Mouse (Mus musculus) kidney, postnatal 10 days (tissue): ENCODE results near the gene Esx1.

Experiments used
- DNase-seq: peaks from one replicate; pipeline ENCODE4 v3.0.0; 2021; ENCODE audit warnings: mixed read lengths

Esx1 gene

GRCm38 (mm10) chrX:137121718-137122117 lies at the start of gene Esx1:
Gene Esx1, minus strand, starts transcription at chrX:137122083.
- no peak for DNase-seq

- no peak for DNase-seq
These were observed 48.1 kb upstream of the Esx1 start for GRCm38 (mm10) chrX:137170021-137170420.

GRCm38 (mm10) chrX:137167658-137168057 lies 45.8 kb upstream of the Esx1 start:
- no peak for DNase-seq

GRCm38 (mm10) chrX:137165621-137166020 lies 43.7 kb upstream of the Esx1 start:
- no peak for DNase-seq

GRCm38 (mm10) chrX:137162700-137163099 lies 40.8 kb upstream of the Esx1 start:
- DNase-seq: no peak

- DNase-seq: no peak
These were observed 39.1 kb upstream of the Esx1 start for GRCm38 (mm10) chrX:137160971-137161370.

GRCm38 (mm10) chrX:137149050-137149449 lies 27.2 kb upstream of the Esx1 start:
- DNase-seq: no peak

- DNase-seq: no peak
These were observed 22.8 kb upstream of the Esx1 start for GRCm38 (mm10) chrX:137144674-137145073.

GRCm38 (mm10) chrX:137143726-137144125 lies 21.8 kb upstream of the Esx1 start:
- DNase-seq: no peak

- DNase-seq: no peak
These were observed 20.7 kb upstream of the Esx1 start for GRCm38 (mm10) chrX:137142546-137142945.

GRCm38 (mm10) chrX:137141669-137142068 lies 19.8 kb upstream of the Esx1 start:
- peak; percentile 63 for DNase-seq

GRCm38 (mm10) chrX:137127542-137127941 lies 5.7 kb upstream of the Esx1 start:
- no peak for DNase-seq

GRCm38 (mm10) chrX:137119675-137120423 lies 2.0 kb downstream of the Esx1 start:
- no peak for DNase-seq

GRCm38 (mm10) chrX:137118097-137118746 lies 3.7 kb downstream of the Esx1 start:
- peak; percentile 68 for DNase-seq

GRCm38 (mm10) chrX:137106498-137106897 lies 15.4 kb downstream of the Esx1 start:
- no peak for DNase-seq

- no peak for DNase-seq
These were observed 17.4 kb downstream of the Esx1 start for GRCm38 (mm10) chrX:137104531-137104930.
